Mouse (Mus musculus) brain, embryonic 14.5 days (tissue): ENCODE results near the gene Eya2.

Source experiments
- CTCF ChIP-seq: fragments of 200-500 bp; IDR thresholded peaks from 2 replicates; pipeline ENCODE4 v1.5.1; 2012; ENCODE audit warnings: inconsistent platforms, mild to moderate bottlenecking, moderate library complexity, borderline replicate concordance; ENCODE audit not compliant: insufficient read depth, insufficient read length; ENCODE audit errors: extremely low read depth
- POLR2A ChIP-seq: fragments of 200-500 bp; IDR thresholded peaks from 2 replicates; pipeline ENCODE4 v1.6.1; 2012; ENCODE audit warnings: mild to moderate bottlenecking, inconsistent platforms, borderline replicate concordance; ENCODE audit not compliant: poor library complexity, insufficient read depth, insufficient read length, severe bottlenecking; ENCODE audit errors: extremely low read depth

- no peak for TF ChIP-seq CTCF
- no peak for TF ChIP-seq POLR2A
Measured at GRCm38 (mm10) chr2:165567820-165568219, 27.0 kb upstream of the Eya2 start.
